Mouse (Mus musculus) hindbrain, postnatal 0 days (tissue): ENCODE data around the gene Ndufv1. TPM values are rescaled to one million over a fixed set of nuclear protein-coding genes. Genes with fewer than 3 reads are reported as not detected.

Source experiments
- ATAC-seq: fragments of 200-750 bp; cut with Nextera tagmentation; 2 replicates; pipeline ENCODE4 v1.8.0; 2017; ENCODE audit warnings: mild to moderate bottlenecking, moderate TSS enrichment, moderate library complexity
- DNase-seq: peaks from one replicate; pipeline ENCODE4 v3.0.0-alpha.2; 2015; ENCODE audit warnings: low spot score
- H3K27ac ChIP-seq: fragments of 300-500 bp; sonication (generic); 2 replicates; pipeline ENCODE4 v1.5.1; 2014; ENCODE audit warnings: mild to moderate bottlenecking
- H3K27me3 ChIP-seq: fragments of 300-500 bp; sonication (generic); 2 replicates; pipeline ENCODE4 v1.6.1; 2014; ENCODE audit warnings: low read length, mixed read lengths; ENCODE audit not compliant: insufficient read depth
- H3K36me3 ChIP-seq: fragments of 300-500 bp; sonication (generic); 2 replicates; pipeline ENCODE4 v1.6.1; 2014; ENCODE audit warnings: low read length, mixed read lengths; ENCODE audit not compliant: insufficient read depth
- H3K4me1 ChIP-seq: fragments of 300-500 bp; sonication (generic); 2 replicates; pipeline ENCODE4 v1.6.1; 2014; ENCODE audit warnings: antibody characterized with exemption, low read length, mixed read lengths; ENCODE audit not compliant: insufficient read depth
- H3K4me2 ChIP-seq: fragments of 300-500 bp; sonication (generic); 2 replicates; pipeline ENCODE4 v1.6.1; 2014; ENCODE audit warnings: low read depth, mild to moderate bottlenecking, low read length, moderate library complexity, mixed read lengths
- H3K4me3 ChIP-seq: fragments of 300-500 bp; sonication (generic); 2 replicates; pipeline ENCODE4 v1.5.1; 2014; ENCODE audit warnings: low read length
- H3K9ac ChIP-seq: fragments of 300-500 bp; sonication (generic); replicated peaks from 2 replicates; pipeline ENCODE4 v1.6.1; 2014; ENCODE audit warnings: mild to moderate bottlenecking, low read length, moderate library complexity, mixed read lengths
- H3K9me3 ChIP-seq: fragments of 300-500 bp; sonication (generic); 2 replicates; pipeline ENCODE4 v1.6.1; 2016; ENCODE audit warnings: low read length, mixed read lengths
- CTCF ChIP-seq: IDR thresholded peaks from 2 replicates; pipeline ENCODE4 v1.5.1; 2016; ENCODE audit warnings: antibody characterized with exemption, control low read depth, low read depth
- WGBS: fragments of 180-500 bp; shearing (Covaris S2); extraction: QIAGEN DNeasy Blood & Tissue Kit; methylation state at CpG from one replicate; pipeline ENCODE4 v1.1.7; 2014; 5-methylcytosine and 5-hydroxymethylcytosine counted together
- polyA plus RNA-seq: library from polyadenylated mRNA; unstranded; fragments of >200 nt; fragmentation: Nextera tagmentation; extraction: Ambion mirVana; gene quantifications from 2 replicates; pipeline ENCODE4 v1.2.1, GENCODE M21; 2015
- total RNA-seq: library from RNA; depleted of rRNA; stranded (reverse); fragments of >200 nt; gene quantifications from 2 replicates; pipeline ENCODE4 v1.2.3, GENCODE M21; 2014; rRNA removed

Gene Ndufv1
- total and polyA plus RNA-seq, 2 experiments from 2014 or later, result 203 to 285 TPM

GRCm38 (mm10) chr19:3958470-3958869 lies 54.1 kb downstream of the Ndufv1 start, which contains the start of gene Aldh3b3:
Aldh3b3 (plus strand) TSS chr19:3958645.
- 52% methylated on average over 4 of the region's 4 CpGs for WGBS
- DNase-seq, result peak; percentile 47
- no peaks in the 10 kb centered on the region for H3K9me3 ChIP-seq

More at GRCm38 (mm10) chr19:3958470-3958869, 54.1 kb downstream of the Ndufv1 start, which contains the start of gene Aldh3b3:
- no peaks in the 10 kb centered on the region for H3K4me1 ChIP-seq
- peak; percentile 24; the same call in 1 of the 2 replicates for ATAC-seq
- H3K4me3 ChIP-seq, result no peak within 1 kb of the TSS
- H3K9ac ChIP-seq, result no peak within 1 kb of the TSS
- H3K27ac ChIP-seq, result no peak within 1 kb of the TSS
- H3K4me2 ChIP-seq, result no peak within 1 kb of the TSS
- no peaks in the 10 kb centered on the region for H3K27me3 ChIP-seq
- TF ChIP-seq CTCF, result no peak
- H3K36me3 ChIP-seq, result no peaks in the 10 kb centered on the region

Other genes with a start within 250 kb of the Ndufv1 start
Only the 30 nearest of the 32 such genes appear.
- gene Chka, start 161.0 kb downstream of the Ndufv1 start, total RNA-seq, result 57.3 and 68.9 TPM in 2 replicates
- gene Chka, start 161.0 kb downstream of the Ndufv1 start, polyA plus RNA-seq, result 53.9 and 57.3 TPM in 2 replicates
- 35.4 and 44.0 TPM in 2 replicates for gene Tcirg1, start 105.7 kb downstream of the Ndufv1 start, total RNA-seq
- 16.8 and 17.3 TPM in 2 replicates for gene Tcirg1, start 105.7 kb downstream of the Ndufv1 start, polyA plus RNA-seq
- 212 and 221 TPM in 2 replicates for gene Ndufs8, start 100.0 kb downstream of the Ndufv1 start, total RNA-seq
- 366 and 367 TPM in 2 replicates for gene Ndufs8, start 100.0 kb downstream of the Ndufv1 start, polyA plus RNA-seq
- 2.2 and 3.0 TPM in 2 replicates for gene Aldh3b1, start 83.0 kb downstream of the Ndufv1 start, total RNA-seq
- 3.5 and 4.3 TPM in 2 replicates for gene Aldh3b1, start 83.0 kb downstream of the Ndufv1 start, polyA plus RNA-seq
- gene Unc93b1, start 77.6 kb downstream of the Ndufv1 start, total RNA-seq, result 12.8 and 19.9 TPM in 2 replicates
- 15.3 and 16.3 TPM in 2 replicates for gene Unc93b1, start 77.6 kb downstream of the Ndufv1 start, polyA plus RNA-seq
- gene Aldh3b3, start 54.2 kb downstream of the Ndufv1 start, total RNA-seq, result not detected in 2 replicates
- not detected in 2 replicates for gene Aldh3b3, start 54.2 kb downstream of the Ndufv1 start, polyA plus RNA-seq
- 0.32 and 1.1 TPM in 2 replicates for gene Aldh3b2, start 40.5 kb downstream of the Ndufv1 start, total RNA-seq
- gene Aldh3b2, start 40.5 kb downstream of the Ndufv1 start, polyA plus RNA-seq, result 0.95 and 1.4 TPM in 2 replicates
- gene Acy3, start 26.2 kb downstream of the Ndufv1 start, total RNA-seq, result 3.3 and 7.3 TPM in 2 replicates
- 2.8 and 3.5 TPM in 2 replicates for gene Acy3, start 26.2 kb downstream of the Ndufv1 start, polyA plus RNA-seq
- not detected in 2 replicates for gene Tbx10, start 20.1 kb downstream of the Ndufv1 start, total RNA-seq
- 0.36 and 0.39 TPM in 2 replicates for gene Tbx10, start 20.1 kb downstream of the Ndufv1 start, polyA plus RNA-seq
- 23.5 and 29.1 TPM in 2 replicates for gene Nudt8, start 12.2 kb downstream of the Ndufv1 start, total RNA-seq
- gene Nudt8, start 12.2 kb downstream of the Ndufv1 start, polyA plus RNA-seq, result 25.9 and 26.0 TPM in 2 replicates
- gene Gm49405, start 12.2 kb downstream of the Ndufv1 start, total RNA-seq, result 2.5 and 3.5 TPM in 2 replicates
- 2.1 and 2.2 TPM in 2 replicates for gene Gm49405, start 12.2 kb downstream of the Ndufv1 start, polyA plus RNA-seq
- 3.7 and 3.9 TPM in 2 replicates for gene Doc2g, start 9.5 kb downstream of the Ndufv1 start, total RNA-seq
- gene Doc2g, start 9.5 kb downstream of the Ndufv1 start, polyA plus RNA-seq, result 3.5 and 3.7 TPM in 2 replicates
- 317 and 335 TPM in 2 replicates for gene Gstp1, start 25.2 kb upstream of the Ndufv1 start, total RNA-seq
- gene Gstp1, start 25.2 kb upstream of the Ndufv1 start, polyA plus RNA-seq, result 575 and 599 TPM in 2 replicates
- 0.52 TPM in 1 of 2 replicates, not detected in the other for gene Gstp2, start 33.2 kb upstream of the Ndufv1 start, total RNA-seq
- 2.2 and 3.0 TPM in 2 replicates for gene Gstp2, start 33.2 kb upstream of the Ndufv1 start, polyA plus RNA-seq
- gene Gstp3, start 46.8 kb upstream of the Ndufv1 start, total RNA-seq, result not detected in 2 replicates
- gene Gstp3, start 46.8 kb upstream of the Ndufv1 start, polyA plus RNA-seq, result not detected in 2 replicates
- not detected in 2 replicates for gene Cabp2, start 68.8 kb upstream of the Ndufv1 start, total RNA-seq
- gene Cabp2, start 68.8 kb upstream of the Ndufv1 start, polyA plus RNA-seq, result not detected in 2 replicates
- 49.4 and 57.5 TPM in 2 replicates for gene Cdk2ap2, start 84.4 kb upstream of the Ndufv1 start, total RNA-seq
- 63.9 and 64.6 TPM in 2 replicates for gene Cdk2ap2, start 84.4 kb upstream of the Ndufv1 start, polyA plus RNA-seq
- 134 and 142 TPM in 2 replicates for gene Pitpnm1, start 87.2 kb upstream of the Ndufv1 start, total RNA-seq
- 88.0 and 91.9 TPM in 2 replicates for gene Pitpnm1, start 87.2 kb upstream of the Ndufv1 start, polyA plus RNA-seq
- 33.4 and 38.2 TPM in 2 replicates for gene Aip, start 113.1 kb upstream of the Ndufv1 start, total RNA-seq
- 89.4 and 94.3 TPM in 2 replicates for gene Aip, start 113.1 kb upstream of the Ndufv1 start, polyA plus RNA-seq
- 0.37 TPM in 1 of 2 replicates, not detected in the other for gene Gpr152, start 127.0 kb upstream of the Ndufv1 start, total RNA-seq
- 0.05 TPM in 1 of 2 replicates, not detected in the other for gene Gpr152, start 127.0 kb upstream of the Ndufv1 start, polyA plus RNA-seq
- not detected in 2 replicates for gene Cabp4, start 131.2 kb upstream of the Ndufv1 start, total RNA-seq
- 0.29 and 0.51 TPM in 2 replicates for gene Cabp4, start 131.2 kb upstream of the Ndufv1 start, polyA plus RNA-seq
- gene Coro1b, start 135.8 kb upstream of the Ndufv1 start, total RNA-seq, result 71.5 and 137 TPM in 2 replicates
- gene Coro1b, start 135.8 kb upstream of the Ndufv1 start, polyA plus RNA-seq, result 90.7 and 114 TPM in 2 replicates
- gene Ptprcap, start 140.8 kb upstream of the Ndufv1 start, total RNA-seq, result 1.0 TPM in 1 of 2 replicates, not detected in the other
- gene Ptprcap, start 140.8 kb upstream of the Ndufv1 start, polyA plus RNA-seq, result 0.40 and 0.44 TPM in 2 replicates
- gene Rps6kb2, start 150.5 kb upstream of the Ndufv1 start, total RNA-seq, result 17.6 and 24.7 TPM in 2 replicates
- gene Rps6kb2, start 150.5 kb upstream of the Ndufv1 start, polyA plus RNA-seq, result 49.6 and 56.5 TPM in 2 replicates
- 5.5 and 8.3 TPM in 2 replicates for gene Carns1, start 162.7 kb upstream of the Ndufv1 start, total RNA-seq
- 7.1 and 7.5 TPM in 2 replicates for gene Carns1, start 162.7 kb upstream of the Ndufv1 start, polyA plus RNA-seq
- 2.7 and 3.8 TPM in 2 replicates for gene Tbc1d10c, start 178.5 kb upstream of the Ndufv1 start, total RNA-seq
- 0.95 and 1.4 TPM in 2 replicates for gene Tbc1d10c, start 178.5 kb upstream of the Ndufv1 start, polyA plus RNA-seq
- 502 and 597 TPM in 2 replicates for gene Ppp1ca, start 179.3 kb upstream of the Ndufv1 start, total RNA-seq
- gene Ppp1ca, start 179.3 kb upstream of the Ndufv1 start, polyA plus RNA-seq, result 564 and 571 TPM in 2 replicates
- 15.8 and 25.8 TPM in 2 replicates for gene Rad9a, start 188.9 kb upstream of the Ndufv1 start, total RNA-seq
- 13.7 and 14.6 TPM in 2 replicates for gene Rad9a, start 188.9 kb upstream of the Ndufv1 start, polyA plus RNA-seq
- gene Clcf1, start 201.4 kb upstream of the Ndufv1 start, total RNA-seq, result 0.42 and 3.8 TPM in 2 replicates
- gene Clcf1, start 201.4 kb upstream of the Ndufv1 start, polyA plus RNA-seq, result 0.83 TPM in 2 replicates
- not detected in 2 replicates for gene AC109138.7, start 201.6 kb upstream of the Ndufv1 start, total RNA-seq
- gene AC109138.7, start 201.6 kb upstream of the Ndufv1 start, polyA plus RNA-seq, result not detected in 2 replicates